Mouse (Mus musculus) kidney, adult 2 months (tissue): Measurements from ENCODE around the gene Rras. TPM values are rescaled to one million over a fixed set of nuclear protein-coding genes. Genes with fewer than 3 reads are reported as not detected.

Experiments used
- DNase-seq: peaks from one replicate; pipeline ENCODE4 v3.0.0; 2021
- H3K27ac ChIP-seq: fragments of 200-500 bp; 2 replicates; pipeline ENCODE4 v1.5.1; 2012; ENCODE audit warnings: low read depth, low read length, control low read depth, inconsistent platforms; ENCODE audit not compliant: insufficient read depth
- H3K27me3 ChIP-seq: fragments of 200-500 bp; replicated peaks from 2 replicates; pipeline ENCODE4 v1.6.1; 2012; ENCODE audit warnings: mild to moderate bottlenecking, moderate library complexity, low read length, inconsistent platforms; ENCODE audit not compliant: control insufficient read depth, insufficient read depth
- H3K36me3 ChIP-seq: fragments of 200-500 bp; 2 replicates; pipeline ENCODE4 v1.6.1; 2012; ENCODE audit warnings: mild to moderate bottlenecking, moderate library complexity, low read length, inconsistent platforms; ENCODE audit not compliant: control insufficient read depth, insufficient read depth
- H3K4me1 ChIP-seq: fragments of 200-500 bp; 2 replicates; pipeline ENCODE4 v1.6.1; 2011; ENCODE audit warnings: low read length; ENCODE audit not compliant: control insufficient read depth, insufficient read depth
- H3K4me3 ChIP-seq: fragments of 200-500 bp; 2 replicates; pipeline ENCODE4 v1.5.1; 2011; ENCODE audit warnings: mild to moderate bottlenecking, low read depth, low read length, control low read depth; ENCODE audit not compliant: insufficient read depth
- CTCF ChIP-seq: fragments of 200-500 bp; conservative IDR thresholded peaks from 2 replicates; pipeline ENCODE4 v1.5.1; 2011; ENCODE audit warnings: low read depth, mild to moderate bottlenecking, control low read depth, low read length, moderate library complexity, mixed read lengths; ENCODE audit not compliant: insufficient read depth, insufficient read length
- POLR2A ChIP-seq: fragments of 200-500 bp; IDR thresholded peaks from one replicate; pipeline ENCODE4 v1.6.1; 2011; ENCODE audit warnings: low read depth, low read length, control low read depth
- WGBS: fragments of 180-500 bp; shearing (Covaris S2); methylation state at CpG from one replicate; pipeline ENCODE4 v1.1.7; 2018; 5-methylcytosine and 5-hydroxymethylcytosine counted together
- polyA plus RNA-seq: library from polyadenylated mRNA; depleted of rRNA; stranded (reverse); fragments of >200 nt; gene quantifications from 2 replicates; pipeline ENCODE4 v1.2.3, GENCODE M21; 2012

Gene Rras
- polyA plus RNA-seq, 1 experiment, result 82.3 TPM

DNA sequence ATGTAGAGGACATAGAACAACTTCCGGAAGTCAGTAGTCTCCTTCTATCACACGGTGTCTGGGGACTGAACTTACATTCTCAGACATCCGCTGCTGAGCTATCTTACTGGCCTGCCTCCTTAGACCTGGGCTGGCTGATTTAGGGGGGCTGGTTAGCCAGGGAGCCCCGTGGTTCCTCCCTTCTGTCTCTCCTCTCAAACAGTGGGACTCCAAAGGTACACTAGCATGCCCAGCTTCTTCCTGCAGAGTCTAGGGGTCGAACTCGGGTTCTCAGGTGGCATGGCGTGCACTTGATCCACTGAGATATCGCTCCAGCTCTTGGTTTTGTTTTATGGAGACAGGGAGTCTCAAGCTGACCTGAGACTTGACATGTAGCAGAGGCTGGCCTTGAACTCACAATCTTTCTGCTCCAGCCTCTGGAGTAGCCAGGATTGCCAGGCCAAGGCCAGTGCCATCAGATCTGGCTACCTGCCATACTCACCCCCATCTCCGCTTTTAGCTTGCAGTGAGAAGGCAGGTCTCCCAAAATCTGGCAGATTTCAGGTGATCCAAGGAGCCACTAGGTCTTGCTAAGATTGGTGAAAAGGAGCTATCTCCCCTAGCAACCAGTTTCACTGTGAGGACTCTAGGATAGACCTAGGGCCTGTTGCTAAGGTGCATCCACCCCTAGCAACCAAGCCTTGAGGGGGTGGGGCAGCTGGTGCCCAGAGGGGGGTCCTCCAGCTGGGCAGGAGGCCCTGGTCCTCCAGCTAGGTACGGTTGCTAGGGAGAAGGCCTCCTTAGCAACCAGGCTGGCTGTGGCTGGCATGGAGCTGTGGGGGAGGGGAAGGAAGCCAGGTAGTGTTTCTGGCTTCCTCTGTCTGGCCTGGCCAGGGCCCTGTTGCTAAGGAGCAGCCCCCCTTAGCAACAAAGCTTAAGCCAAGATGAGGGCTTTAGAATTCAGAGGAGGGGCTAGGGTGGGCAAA is 41.1 kb downstream of the Rras start:
- H3K27me3 ChIP-seq, result no peaks in the 10 kb centered on the region
- 87% methylated on average over 10 of the region's 10 CpGs for WGBS
- no peaks in the 10 kb centered on the region for H3K36me3 ChIP-seq
- H3K4me1 ChIP-seq, result peaks cover 7% of the 10 kb centered on the region; the same call in 1 of the 2 replicates
- DNase-seq, result no peak
- H3K27ac ChIP-seq, result no peak overlapping the region
- no peak overlapping the region for H3K4me3 ChIP-seq
- no peak for TF ChIP-seq CTCF
- TF ChIP-seq POLR2A, result no peak

DNA sequence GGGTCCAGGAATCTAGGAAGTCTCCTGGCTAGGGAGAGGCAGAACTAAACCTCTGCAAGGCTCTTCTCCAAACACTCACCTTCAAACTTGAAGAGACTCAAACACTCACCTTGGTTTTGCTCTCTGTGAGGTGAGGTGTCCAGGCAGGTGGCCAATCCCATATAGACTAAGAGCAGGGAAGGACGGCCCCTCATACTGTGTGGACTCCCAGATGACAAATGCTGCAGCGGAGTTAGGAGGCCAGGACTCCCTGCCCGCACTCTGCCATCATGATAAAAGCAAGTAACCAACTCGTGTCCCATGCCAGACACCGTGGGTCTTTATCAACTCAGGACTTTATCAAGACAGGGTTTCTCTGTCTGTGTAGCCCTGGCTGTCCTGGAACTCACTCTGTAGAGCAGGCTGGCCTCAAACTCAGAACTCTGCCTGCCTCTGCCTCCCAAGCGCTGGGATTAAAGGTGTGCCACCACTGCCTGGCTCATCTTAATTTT is 42.9 kb downstream of the Rras start:
- TF ChIP-seq POLR2A (no peak), CTCF (no peak)
- Histone ChIP-seq H3K27ac (no peak overlapping the region), H3K27me3 (no peaks in the 10 kb centered on the region), H3K4me3 (no peak overlapping the region), H3K4me1 (peaks cover 7% of the 10 kb centered on the region; the same call in 1 of the 2 replicates), H3K36me3 (no peaks in the 10 kb centered on the region)
- 90% methylated on average over 6 of the region's 6 CpGs for WGBS
- DNase-seq, result no peak

DNA sequence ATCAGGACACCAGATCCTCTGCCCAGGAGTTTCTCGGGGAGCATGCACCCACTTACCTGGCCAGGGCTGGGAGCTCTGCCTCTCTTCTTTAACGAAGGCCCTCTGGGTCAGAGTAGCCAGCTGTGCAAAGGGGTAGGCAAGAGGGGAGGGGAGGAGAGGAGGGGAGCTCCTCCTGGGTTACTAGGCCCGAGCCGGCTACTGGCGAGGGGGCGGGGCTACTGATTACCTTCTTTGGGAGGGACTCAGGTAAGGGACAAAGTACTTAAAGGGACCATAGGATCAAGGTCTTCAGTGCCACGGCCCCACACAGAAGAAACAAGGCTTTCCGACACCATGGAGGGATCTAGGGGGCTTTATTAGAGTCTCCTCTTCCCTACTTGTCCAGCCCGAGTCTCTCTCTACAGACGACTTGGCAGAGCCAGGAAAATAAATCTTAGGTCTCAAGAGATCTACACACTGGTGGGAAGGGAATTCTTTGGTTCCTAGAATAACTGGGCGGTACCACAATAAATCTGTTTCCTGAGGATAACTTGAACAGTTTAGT is 43.8 kb downstream of the Rras start:
- no peaks in the 10 kb centered on the region for H3K27me3 ChIP-seq
- DNase-seq, result peak; percentile 87
- H3K36me3 ChIP-seq, result no peaks in the 10 kb centered on the region
- peak overlapping the region; percentile 89 for H3K27ac ChIP-seq
- TF ChIP-seq CTCF, result no peak
- TF ChIP-seq POLR2A, result peak; percentile 8
- H3K4me1 ChIP-seq, result peaks cover 7% of the 10 kb centered on the region; the same call in 1 of the 2 replicates
- H3K4me3 ChIP-seq, result peak overlapping the region; percentile 55
- WGBS, result 3% methylated on average over 11 of the region's 11 CpGs

DNA sequence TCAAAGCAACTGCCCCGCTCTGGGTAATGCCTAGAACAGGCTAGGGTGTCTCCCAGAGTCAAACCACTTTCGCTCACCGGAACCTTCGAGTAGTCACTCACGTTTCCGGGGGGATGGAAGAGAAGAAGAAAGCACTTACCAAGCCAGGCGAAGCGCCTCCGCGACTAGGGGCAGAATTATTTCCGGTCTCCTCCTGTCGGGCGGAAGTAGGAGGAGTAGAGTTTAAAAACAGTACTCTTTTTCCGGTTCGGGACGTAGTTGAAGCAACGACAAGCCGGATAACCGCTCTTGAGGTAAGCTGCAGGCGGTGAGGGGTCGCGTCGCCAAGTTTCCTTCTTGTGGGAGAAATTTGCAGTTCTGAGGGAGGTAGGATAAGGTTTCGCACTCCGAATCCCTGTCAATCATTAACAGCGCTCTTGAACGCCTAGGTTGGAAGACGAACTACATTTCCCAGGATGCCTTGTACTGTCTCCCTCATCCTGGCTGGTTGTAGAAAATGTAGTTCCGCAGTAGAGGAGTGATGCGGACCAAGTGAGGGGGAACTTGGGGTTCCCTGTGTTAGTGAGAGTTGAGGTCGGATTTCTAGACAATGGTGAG is 44.6 kb downstream of the Rras start, which contains the start of the genes Nosip and Prrg2:
Gene Nosip, plus strand, starts transcription at position 191 of the 597 bp plus-strand sequence.
Gene Prrg2, minus strand, starts transcription at position 439 of the 597 bp plus-strand sequence.
- no peak for TF ChIP-seq POLR2A
- TF ChIP-seq CTCF, result 0 out of 2 replicates have a peak, but pooled peaks have one; percentile 16
- whole genome bisulfite sequencing, result under 1% methylated on average over 31 of the region's 31 CpGs
- H3K27ac ChIP-seq, result peak within 1 kb of the TSS; percentile 100
- no peaks in the 10 kb centered on the region for H3K36me3 ChIP-seq
- H3K4me1 ChIP-seq, result peaks cover 7% of the 10 kb centered on the region; the same call in 1 of the 2 replicates
- no peaks in the 10 kb centered on the region for H3K27me3 ChIP-seq
- DNase-seq, result peak; percentile 98
- peak within 1 kb of the TSS; percentile 98 for H3K4me3 ChIP-seq

DNA sequence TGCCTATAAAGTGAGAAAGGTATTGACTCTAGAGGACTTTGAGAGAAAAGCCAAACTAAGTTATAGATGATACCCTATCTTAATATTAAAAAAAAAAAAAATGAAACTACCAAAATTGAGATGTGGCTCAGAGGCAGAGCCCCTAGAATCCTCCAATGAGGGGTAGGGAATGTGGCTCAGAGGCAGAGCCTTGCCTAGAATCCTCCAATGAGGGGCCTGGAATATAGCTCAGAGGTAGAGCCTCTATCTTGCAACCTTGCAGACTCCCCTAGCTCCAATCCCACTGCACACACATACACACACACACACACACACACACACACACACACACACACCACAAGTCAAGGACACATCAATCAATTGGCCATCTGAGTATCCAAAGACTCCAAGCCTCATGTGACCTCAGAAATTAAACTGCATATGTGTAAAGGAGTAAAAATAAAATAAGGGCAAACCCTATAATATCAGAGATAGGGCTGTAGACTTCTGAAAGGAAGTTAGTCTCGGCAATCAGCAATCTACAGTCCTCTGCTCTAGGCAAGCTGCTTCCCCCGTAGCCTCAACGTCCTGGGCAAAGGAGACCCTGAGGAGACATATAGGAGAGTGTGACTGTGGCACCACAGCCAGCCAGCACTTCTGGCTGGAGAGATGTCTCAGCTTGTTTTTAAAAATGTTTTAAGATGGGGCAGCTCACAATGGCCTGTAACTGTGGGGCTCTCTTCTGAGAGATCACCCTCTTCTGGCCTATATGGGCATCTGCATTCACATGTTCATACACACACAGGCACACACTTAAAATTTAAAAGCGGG is 49.6 kb downstream of the Rras start:
- 88% methylated on average over 4 of the region's 4 CpGs for WGBS
- Histone ChIP-seq H3K27me3 (no peaks in the 10 kb centered on the region), H3K4me1 (no peaks in the 10 kb centered on the region), H3K4me3 (no peak overlapping the region), H3K27ac (no peak overlapping the region), H3K36me3 (no peaks in the 10 kb centered on the region)
- DNase-seq, result no peak
- TF ChIP-seq POLR2A (no peak), CTCF (no peak)

DNA sequence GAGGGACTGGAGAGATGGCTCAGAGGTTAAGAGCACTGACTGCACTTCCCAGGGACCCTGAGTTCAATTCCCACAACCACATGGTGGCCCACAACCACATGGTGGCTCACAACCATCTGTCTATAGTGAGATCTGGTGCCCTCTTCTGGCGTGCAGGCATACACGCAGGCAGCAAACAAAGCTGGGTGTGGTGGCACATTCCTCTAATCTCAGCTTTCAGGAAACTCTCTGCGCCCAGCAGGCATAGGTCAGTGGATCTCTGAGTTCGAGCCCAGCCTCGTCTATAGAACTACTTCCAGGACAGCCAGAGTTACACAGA is 50.2 kb downstream of the Rras start:
- peak; percentile 65 for DNase-seq
- 21% methylated on average over 5 of the region's 5 CpGs for WGBS
- no peaks in the 10 kb centered on the region for H3K4me1 ChIP-seq
- no peak overlapping the region for H3K27ac ChIP-seq
- TF ChIP-seq POLR2A (no peak), CTCF (peak; percentile 87)
- H3K4me3 ChIP-seq, result no peak overlapping the region
- no peaks in the 10 kb centered on the region for H3K36me3 ChIP-seq
- H3K27me3 ChIP-seq, result no peaks in the 10 kb centered on the region
